Mouse (Mus musculus): Measurements from ENCODE around the gene Atf5.

The Atf5 gene

GRCm38 (mm10) chr7:44816470-44817021 is at the start of gene Atf5:
TSS of gene Atf5 (minus strand) at chr7:44816658.
- DNase-seq (ENCODE audit: low spot score): peak; percentile 75

- DNase-seq (ENCODE audit: low spot score): no peak
Measured at GRCm38 (mm10) chr7:44864595-44865542, 48.4 kb upstream of the Atf5 start.

- DNase-seq (ENCODE audit: low spot score): no peak
Measured at GRCm38 (mm10) chr7:44863982-44864494, 47.6 kb upstream of the Atf5 start.

GRCm38 (mm10) chr7:44863210-44863609 is 46.8 kb upstream of the Atf5 start:
- no peak for DNase-seq (ENCODE audit: low spot score)

- DNase-seq (ENCODE audit: low spot score): no peak
Measured at GRCm38 (mm10) chr7:44862434-44862833, 46.0 kb upstream of the Atf5 start.

- DNase-seq (ENCODE audit: low spot score): no peak
Measured at GRCm38 (mm10) chr7:44861429-44861816, 45.0 kb upstream of the Atf5 start.

- peak; percentile 76 for DNase-seq (ENCODE audit: low spot score)
Measured at GRCm38 (mm10) chr7:44860576-44861428, 44.3 kb upstream of the Atf5 start.

- no peak for DNase-seq (ENCODE audit: low spot score)
Measured at GRCm38 (mm10) chr7:44859896-44860295, 43.4 kb upstream of the Atf5 start.

- no peak for DNase-seq (ENCODE audit: low spot score)
Measured at GRCm38 (mm10) chr7:44857905-44858304, 41.4 kb upstream of the Atf5 start.

- DNase-seq (ENCODE audit: low spot score): peak; percentile 77
Measured at GRCm38 (mm10) chr7:44857042-44857552, 40.6 kb upstream of the Atf5 start, which contains the start of gene Pnkp. TSS of gene Pnkp (plus strand) at chr7:44857139.

GRCm38 (mm10) chr7:44856265-44856916 is 39.9 kb upstream of the Atf5 start:
- no peak for DNase-seq (ENCODE audit: low spot score)

- DNase-seq (ENCODE audit: low spot score): no peak
Measured at GRCm38 (mm10) chr7:44855036-44855435, 38.6 kb upstream of the Atf5 start.

GRCm38 (mm10) chr7:44854356-44855031 is 38.0 kb upstream of the Atf5 start:
- peak; percentile 72 for DNase-seq (ENCODE audit: low spot score)

GRCm38 (mm10) chr7:44853596-44854355 is 37.3 kb upstream of the Atf5 start:
- no peak for DNase-seq (ENCODE audit: low spot score)

- DNase-seq (ENCODE audit: low spot score): no peak
Measured at GRCm38 (mm10) chr7:44853065-44853464, 36.6 kb upstream of the Atf5 start.

- no peak for DNase-seq (ENCODE audit: low spot score)
Measured at GRCm38 (mm10) chr7:44852259-44853027, 36.0 kb upstream of the Atf5 start.

- DNase-seq (ENCODE audit: low spot score): no peak
Measured at GRCm38 (mm10) chr7:44851625-44852234, 35.3 kb upstream of the Atf5 start.

- DNase-seq (ENCODE audit: low spot score): no peak
Measured at GRCm38 (mm10) chr7:44850789-44851624, 34.5 kb upstream of the Atf5 start.

All from urinary bladder, postnatal 25 days (tissue).